Mouse (Mus musculus): ENCODE results near the gene E130114P18Rik.
A peak's percentile ranks its signal among the peaks of the same experiment; 100 is the strongest.

Gene E130114P18Rik

DNA sequence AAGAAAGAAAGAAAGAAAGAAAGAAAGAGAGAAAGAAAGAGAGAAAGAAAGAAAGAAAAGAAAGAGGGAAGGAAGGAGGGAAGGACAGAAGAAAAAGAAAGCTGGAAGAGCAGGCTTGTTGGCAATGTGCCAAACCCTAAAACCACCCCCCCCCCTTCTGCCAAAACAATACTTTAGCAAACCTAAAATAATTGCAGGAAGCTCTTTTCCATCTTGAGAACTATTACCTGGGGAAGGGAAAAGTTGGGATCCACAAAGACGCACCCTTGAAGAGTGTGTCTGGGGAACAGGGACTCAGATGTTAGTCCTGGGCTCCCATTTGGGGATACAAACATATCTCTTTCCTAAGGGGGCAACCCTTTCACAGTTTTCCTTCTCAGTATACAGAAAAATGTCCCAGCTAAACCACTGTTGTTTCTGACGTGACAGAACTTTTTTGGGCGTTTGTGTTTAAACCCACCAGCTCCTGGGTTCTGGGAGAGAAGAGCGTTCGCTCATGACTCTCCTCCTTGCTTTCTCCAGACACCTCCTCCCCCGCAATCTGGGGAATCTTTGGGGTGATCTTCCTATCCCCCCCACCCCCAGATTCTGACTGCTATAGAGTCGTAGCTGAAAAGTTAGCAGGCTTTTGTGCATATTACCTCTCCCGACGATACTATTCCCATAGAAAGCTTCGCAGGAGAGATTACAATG is 1.3 kb downstream of the E130114P18Rik start:
- no peak for DNase-seq (ENCODE audit: low read depth, low spot score)

DNA sequence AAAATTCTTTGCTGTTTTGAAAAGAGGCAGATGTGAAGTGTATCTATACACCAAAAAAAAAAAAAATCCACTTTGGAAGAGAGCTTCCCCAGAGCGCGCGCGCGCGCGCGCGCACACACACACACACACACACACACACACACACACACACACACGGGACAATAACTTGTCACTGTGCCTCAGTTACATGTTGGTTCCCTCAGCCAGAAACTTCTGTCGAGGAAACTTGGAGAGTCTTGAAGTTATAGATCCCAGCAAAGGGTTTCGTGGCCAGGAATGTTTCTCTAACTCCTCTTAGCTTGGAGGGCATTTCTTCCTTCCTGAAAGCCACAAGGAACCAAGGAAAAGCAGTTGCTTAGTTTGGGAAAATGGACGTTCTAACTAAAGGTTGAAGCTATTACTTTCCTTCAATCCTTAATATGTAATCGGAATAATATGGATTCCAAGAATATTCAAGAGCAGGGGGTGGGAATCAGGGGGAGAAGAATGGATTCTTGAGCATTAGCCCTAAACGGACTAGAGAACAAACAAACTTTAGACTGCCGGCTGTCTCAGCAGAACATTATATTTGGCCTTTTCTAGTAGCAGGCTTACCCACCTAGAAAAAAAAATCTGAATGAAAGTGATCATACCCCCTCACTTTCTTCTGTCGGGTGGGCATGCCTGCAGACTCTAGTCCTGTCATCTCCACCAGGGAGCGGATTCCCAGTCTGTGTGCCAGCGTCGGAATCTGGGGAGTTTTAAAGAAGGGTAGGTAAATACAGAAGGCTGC is 2.2 kb downstream of the E130114P18Rik start:
- no peak for DNase-seq (ENCODE audit: low read depth, low spot score)

GRCm38 (mm10) chr4:97775059-97775458 is 2.8 kb downstream of the E130114P18Rik start:
- DNase-seq (ENCODE audit: low read depth, low spot score) = no peak

- DNase-seq (ENCODE audit: low read depth, low spot score) = no peak
Observed at GRCm38 (mm10) chr4:97774446-97774950, 3.4 kb downstream of the E130114P18Rik start.

- no peak for DNase-seq (ENCODE audit: low read depth, low spot score)
Observed at GRCm38 (mm10) chr4:97773791-97774190, 4.1 kb downstream of the E130114P18Rik start.

GRCm38 (mm10) chr4:97773110-97773593 is 4.7 kb downstream of the E130114P18Rik start:
- DNase-seq (ENCODE audit: low read depth, low spot score) = peak; percentile 99

- DNase-seq (ENCODE audit: low read depth, low spot score) = no peak
Observed at GRCm38 (mm10) chr4:97772641-97773040, 5.2 kb downstream of the E130114P18Rik start, which contains the start of gene Nfia. Gene Nfia (plus strand): TSS chr4:97772734.

- DNase-seq (ENCODE audit: low read depth, low spot score) = peak; percentile 95
Observed at GRCm38 (mm10) chr4:97772084-97772484, 5.8 kb downstream of the E130114P18Rik start.

GRCm38 (mm10) chr4:97771426-97771825 is 6.5 kb downstream of the E130114P18Rik start:
- DNase-seq (ENCODE audit: low read depth, low spot score) = no peak

GRCm38 (mm10) chr4:97769861-97770260 is 8.0 kb downstream of the E130114P18Rik start:
- no peak for DNase-seq (ENCODE audit: low read depth, low spot score)

GRCm38 (mm10) chr4:97767516-97767915 is 10.4 kb downstream of the E130114P18Rik start:
- DNase-seq (ENCODE audit: low read depth, low spot score) = no peak

DNA sequence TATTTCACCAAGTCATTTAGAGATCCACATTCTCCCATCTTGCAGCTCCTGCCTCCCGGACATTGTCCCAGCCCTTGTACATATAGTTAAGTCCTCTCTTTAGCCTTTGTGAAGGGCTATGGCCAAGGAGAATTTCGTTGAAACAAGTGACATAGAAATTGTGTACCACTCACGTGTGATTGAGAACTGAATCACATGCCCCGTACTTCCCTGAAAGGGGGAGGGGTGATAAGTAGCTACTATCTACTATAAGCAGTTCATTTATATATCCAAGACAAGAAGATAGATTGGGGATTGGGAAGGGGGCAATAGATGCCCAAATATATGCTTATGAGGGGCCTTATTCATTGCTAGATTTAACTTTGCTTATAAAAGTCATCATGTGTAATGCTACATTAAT is 10.9 kb downstream of the E130114P18Rik start:
- no peak for DNase-seq (ENCODE audit: low read depth, low spot score)

GRCm38 (mm10) chr4:97766100-97766499 is 11.8 kb downstream of the E130114P18Rik start:
- DNase-seq (ENCODE audit: low read depth, low spot score) = no peak

- DNase-seq (ENCODE audit: low read depth, low spot score) = no peak
Observed at GRCm38 (mm10) chr4:97765341-97766020, 12.4 kb downstream of the E130114P18Rik start.

DNA sequence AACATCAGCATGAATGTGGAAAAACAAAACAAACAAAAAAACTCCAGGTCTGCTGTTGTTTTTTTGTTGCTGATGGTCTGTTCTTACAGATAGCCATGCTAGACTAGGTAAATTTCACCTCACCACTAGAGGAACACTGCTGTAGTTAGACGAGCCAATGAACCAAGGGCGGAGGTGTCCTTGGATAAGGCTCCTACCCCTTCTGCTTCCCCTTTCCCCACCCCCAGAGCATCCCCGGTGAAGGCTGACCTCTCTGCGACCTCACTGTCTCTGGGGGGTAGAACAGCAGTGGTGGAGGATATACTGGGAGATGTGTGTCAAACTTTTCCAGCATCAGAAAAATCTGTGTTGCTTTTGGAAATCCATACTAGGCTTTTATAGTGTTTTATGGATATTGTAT is 13.3 kb downstream of the E130114P18Rik start:
- DNase-seq (ENCODE audit: low read depth, low spot score) = no peak

GRCm38 (mm10) chr4:97758661-97759060 is 19.2 kb downstream of the E130114P18Rik start:
- DNase-seq (ENCODE audit: low read depth, low spot score) = no peak

DNA sequence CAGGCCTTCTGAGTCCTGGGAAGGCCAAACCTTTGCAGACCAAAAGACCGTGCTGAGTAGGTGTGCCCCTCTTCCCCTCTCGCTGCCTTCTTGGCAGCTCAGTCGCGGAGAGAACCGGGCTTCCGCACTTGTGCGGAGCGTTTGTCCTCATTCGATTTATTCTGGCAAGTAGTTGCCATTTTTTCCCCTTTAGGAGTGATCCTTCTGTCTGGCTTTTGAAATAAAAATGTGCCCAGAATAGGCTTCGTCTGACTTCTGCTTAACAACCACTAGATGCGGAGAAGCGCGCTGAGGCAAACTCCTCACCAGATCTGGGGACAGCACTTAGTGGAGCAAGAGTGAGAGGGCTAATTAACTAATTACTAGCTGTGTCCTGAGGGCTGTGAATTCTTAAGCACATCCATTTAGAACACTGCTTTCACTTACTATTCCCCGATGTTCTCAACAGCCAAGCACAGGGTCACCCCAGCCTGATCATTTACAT is 19.9 kb downstream of the E130114P18Rik start:
- no peak for DNase-seq (ENCODE audit: low read depth, low spot score)

DNA sequence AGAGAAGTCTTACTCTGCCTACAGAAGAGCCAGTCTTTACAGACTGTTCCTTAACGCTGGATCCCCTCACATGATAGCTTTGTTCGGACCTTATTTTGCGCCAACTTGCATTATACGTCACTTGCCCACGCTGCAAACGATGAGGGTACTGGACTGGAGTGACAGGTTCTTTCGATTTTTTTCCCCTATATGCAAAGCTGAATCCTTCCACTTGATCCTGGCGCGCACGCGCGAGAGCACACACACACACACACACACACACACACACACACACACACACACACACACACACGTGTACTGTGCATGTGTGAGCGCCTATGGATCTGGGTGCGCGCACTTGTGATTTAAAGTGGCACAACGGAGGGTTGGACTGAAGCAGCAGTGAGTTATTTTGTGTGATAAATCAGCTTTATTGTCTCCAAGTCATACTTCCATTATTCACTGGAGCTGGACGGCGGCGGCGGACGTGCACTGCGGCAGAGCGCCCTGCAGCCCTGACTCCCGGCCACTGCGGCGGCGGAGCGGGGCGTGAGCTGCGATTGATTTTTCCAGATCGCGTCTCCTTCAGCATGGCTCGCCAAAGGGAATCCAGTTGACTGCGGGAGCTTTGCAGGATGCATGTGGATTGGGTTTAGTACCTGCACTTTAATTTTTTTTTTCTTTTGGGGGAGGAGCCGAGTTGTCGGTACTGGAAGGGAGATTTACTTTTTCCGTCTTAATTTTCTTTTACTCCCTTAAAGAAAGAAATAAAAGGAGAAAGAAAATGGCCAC is 20.5 kb downstream of the E130114P18Rik start:
- DNase-seq (ENCODE audit: low read depth, low spot score) = no peak

DNA sequence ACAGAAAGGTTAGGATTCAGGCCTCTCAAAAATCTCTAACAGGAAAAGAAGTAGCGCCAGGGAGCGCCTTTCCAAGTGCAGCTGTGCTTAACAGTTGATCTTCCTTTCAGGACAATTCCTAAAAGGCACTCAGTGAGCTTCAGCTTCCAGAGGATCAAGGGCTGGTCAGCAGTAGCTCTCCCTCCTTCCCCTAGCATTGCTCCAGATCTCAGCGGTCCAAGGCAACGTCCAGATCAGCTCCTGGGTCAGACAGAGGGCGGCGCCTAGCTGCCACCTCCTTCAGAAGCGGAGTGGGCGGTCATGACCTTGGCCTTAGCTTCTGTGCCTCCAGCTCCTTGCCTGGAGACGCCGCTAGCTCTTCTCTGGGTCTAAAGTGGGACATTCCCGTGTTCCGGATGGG is 23.6 kb downstream of the E130114P18Rik start:
- no peak for DNase-seq (ENCODE audit: low read depth, low spot score)

DNA sequence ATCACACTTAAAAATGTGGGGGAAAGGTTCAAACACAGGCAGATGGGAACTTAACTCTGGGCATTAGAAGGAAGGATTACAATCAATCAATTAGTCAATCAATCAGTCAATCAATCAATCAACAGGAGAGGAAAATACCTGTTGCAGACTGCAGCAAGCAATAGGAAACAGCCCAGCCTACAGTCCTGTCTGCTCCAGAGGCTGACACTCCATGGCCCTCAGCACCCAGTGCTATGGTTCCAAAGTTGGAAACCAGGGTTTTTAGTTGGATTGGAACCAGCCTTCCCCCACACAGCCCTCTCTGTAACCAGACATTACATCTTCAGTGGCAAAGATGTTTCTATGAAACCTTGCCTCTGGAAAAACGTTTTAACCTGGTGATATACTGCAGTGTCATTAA is 24.4 kb downstream of the E130114P18Rik start:
- no peak for DNase-seq (ENCODE audit: low read depth, low spot score)
